Mouse (Mus musculus) heart, adult 2 months (tissue): ENCODE data around the gene Spata46.

Source experiments
- CTCF ChIP-seq: fragments of 200-600 bp; IDR thresholded peaks from 2 replicates; pipeline ENCODE4 v1.8.1; 2022; ENCODE audit warnings: antibody characterized with exemption, mild to moderate bottlenecking, moderate library complexity
- EP300 ChIP-seq: fragments of 200-500 bp; IDR thresholded peaks from 2 replicates; pipeline ENCODE4 v1.6.1; 2011; ENCODE audit warnings: low read depth, low read length, control low read depth; ENCODE audit not compliant: insufficient read depth
- POLR2A ChIP-seq: fragments of 200-500 bp; IDR thresholded peaks from 2 replicates; pipeline ENCODE4 v1.6.1; 2011; ENCODE audit warnings: mild to moderate bottlenecking, low read depth, low read length, control low read depth; ENCODE audit not compliant: insufficient read depth

DNA sequence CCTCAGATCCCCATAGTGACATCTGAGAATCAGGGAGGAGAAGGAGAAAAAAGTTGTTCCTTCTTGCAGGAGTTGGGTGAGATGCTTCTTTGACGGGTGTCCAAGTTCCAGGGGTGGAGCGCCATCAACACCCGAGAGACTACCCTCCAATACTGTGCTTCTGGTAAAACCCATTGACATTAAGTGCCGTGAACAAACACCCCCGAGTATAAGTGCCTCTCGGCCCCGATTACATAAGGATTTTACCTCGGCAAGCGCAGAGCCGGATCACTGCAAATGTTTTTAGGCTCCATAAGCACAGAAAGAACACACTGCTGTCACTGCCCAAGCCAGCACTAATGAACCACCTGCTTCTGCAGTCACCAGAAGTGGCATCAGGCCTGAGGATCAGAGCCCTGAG, 14.4 kb downstream of the Spata46 start:
- TF ChIP-seq POLR2A (no peak), CTCF (no peak), EP300 (no peak)
